Mouse (Mus musculus): ENCODE measurements around the gene Fam117b. TPM values are rescaled to one million over a fixed set of nuclear protein-coding genes. Genes with fewer than 3 reads are reported as not detected.

Gene Fam117b
- polyA plus RNA-seq, 1 experiment from 2014 or later: 18.5 TPM

GRCm38 (mm10) chr1:59986626-59987025 is 73.8 kb downstream of the Fam117b start:
- ATAC-seq (ENCODE audit: insufficient read depth, low FRiP score, low TSS enrichment) (no peak), DNase-seq (ENCODE audit: low spot score) (no peak)
- Histone ChIP-seq H3K4me1 (ENCODE audit: control insufficient read depth, insufficient read depth, low read length) (no peaks in the 10 kb centered on the region), H3K4me2 (ENCODE audit: low read depth) (no peak overlapping the region), H3K27ac (ENCODE audit: low read depth, low read length) (no peak overlapping the region), H3K9me3 (ENCODE audit: control insufficient read depth, low read length) (no peaks in the 10 kb centered on the region), H3K36me3 (ENCODE audit: control insufficient read depth, insufficient read depth, low read length) (peaks cover 4% of the 10 kb centered on the region; the same call in 1 of the 2 replicates), H3K27me3 (ENCODE audit: control insufficient read depth, insufficient read depth, low read length) (no peaks in the 10 kb centered on the region), H3K4me3 (ENCODE audit: low read depth, low read length) (no peak overlapping the region), H3K9ac (ENCODE audit: low read length) (no peak overlapping the region)

DNA sequence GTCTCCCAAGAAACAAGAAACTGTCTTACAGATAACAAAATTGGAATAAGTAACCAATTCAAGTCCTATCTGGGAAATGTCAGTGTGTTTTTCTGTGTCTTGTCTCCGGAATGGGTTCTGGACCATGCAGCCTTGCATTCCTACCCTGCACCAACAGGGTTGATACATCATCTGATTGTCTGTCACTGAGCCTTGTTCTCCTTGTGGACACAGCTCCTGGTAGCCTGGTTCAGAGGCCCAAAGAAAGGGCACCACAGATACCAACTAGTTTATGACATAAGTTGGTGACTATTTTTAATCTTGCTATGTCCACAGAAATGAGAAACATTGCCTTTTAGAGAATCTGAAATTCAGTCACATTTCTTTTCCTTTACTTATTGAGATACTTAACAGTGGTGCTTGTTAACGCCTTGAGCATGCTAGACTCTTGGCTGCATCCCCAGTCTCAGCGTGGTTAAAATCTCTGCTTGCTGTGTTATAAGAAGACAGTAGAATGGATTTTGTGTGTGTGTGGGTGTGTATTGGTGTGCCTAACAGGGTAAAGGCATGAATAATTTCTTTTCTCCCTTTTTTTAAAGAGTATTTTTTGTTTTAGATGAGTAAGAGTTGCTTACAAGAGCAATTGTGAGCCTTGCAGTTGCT is 74.7 kb downstream of the Fam117b start:
- Histone ChIP-seq H3K9ac (ENCODE audit: low read length) (no peak overlapping the region), H3K9me3 (ENCODE audit: control insufficient read depth, low read length) (no peaks in the 10 kb centered on the region), H3K27ac (ENCODE audit: low read depth, low read length) (no peak overlapping the region), H3K4me3 (ENCODE audit: low read depth, low read length) (no peak overlapping the region), H3K4me2 (ENCODE audit: low read depth) (no peak overlapping the region), H3K36me3 (ENCODE audit: control insufficient read depth, insufficient read depth, low read length) (peaks cover 4% of the 10 kb centered on the region; the same call in 1 of the 2 replicates), H3K27me3 (ENCODE audit: control insufficient read depth, insufficient read depth, low read length) (no peaks in the 10 kb centered on the region), H3K4me1 (ENCODE audit: control insufficient read depth, insufficient read depth, low read length) (no peaks in the 10 kb centered on the region)
- 93% methylated on average over 3 of the region's 3 CpGs for WGBS
- ATAC-seq (ENCODE audit: insufficient read depth, low FRiP score, low TSS enrichment): no peak
- no peak for DNase-seq (ENCODE audit: low spot score)

DNA sequence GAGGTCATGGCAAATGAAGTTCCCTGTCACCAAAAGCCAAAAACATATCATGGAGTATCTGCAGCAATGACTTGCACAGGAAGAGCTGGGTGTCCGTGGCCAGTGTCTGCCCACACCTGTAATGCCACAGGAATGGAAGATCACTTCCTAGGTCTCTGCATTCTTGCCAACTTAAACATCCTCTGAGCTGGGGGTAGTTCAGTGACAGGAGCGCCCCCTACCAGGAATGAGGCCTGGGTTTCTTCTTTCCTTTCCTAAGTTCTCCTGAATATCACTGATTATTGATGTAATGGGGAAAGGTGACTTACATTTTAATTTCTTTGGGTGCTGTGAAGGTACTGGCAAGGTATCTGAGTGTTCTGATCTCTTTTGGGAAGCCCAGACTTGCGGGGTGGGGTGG is 82.8 kb downstream of the Fam117b start:
- Histone ChIP-seq H3K9ac (ENCODE audit: low read length) (no peak overlapping the region), H3K9me3 (ENCODE audit: control insufficient read depth, low read length) (no peaks in the 10 kb centered on the region), H3K4me3 (ENCODE audit: low read depth, low read length) (no peak overlapping the region), H3K4me2 (ENCODE audit: low read depth) (no peak overlapping the region), H3K27ac (ENCODE audit: low read depth, low read length) (no peak overlapping the region), H3K36me3 (ENCODE audit: control insufficient read depth, insufficient read depth, low read length) (no peaks in the 10 kb centered on the region), H3K27me3 (ENCODE audit: control insufficient read depth, insufficient read depth, low read length) (no peaks in the 10 kb centered on the region), H3K4me1 (ENCODE audit: control insufficient read depth, insufficient read depth, low read length) (no peaks in the 10 kb centered on the region)
- no peak for DNase-seq (ENCODE audit: low spot score)
- no peak for ATAC-seq (ENCODE audit: insufficient read depth, low FRiP score, low TSS enrichment)
- WGBS: 49% methylated on average over 3 of the region's 3 CpGs

GRCm38 (mm10) chr1:59997352-59997751 is 84.5 kb downstream of the Fam117b start:
- WGBS: 77% methylated on average over 5 of the region's 5 CpGs
- ATAC-seq (ENCODE audit: insufficient read depth, low FRiP score, low TSS enrichment): no peak
- no peak overlapping the region for H3K4me2 ChIP-seq (ENCODE audit: low read depth)

GRCm38 (mm10) chr1:60000319-60000718 is 87.5 kb downstream of the Fam117b start:
- no peaks in the 10 kb centered on the region for H3K4me1 ChIP-seq (ENCODE audit: control insufficient read depth, insufficient read depth, low read length)
- no peak for DNase-seq (ENCODE audit: low spot score)
- H3K4me3 ChIP-seq (ENCODE audit: low read depth, low read length): no peak overlapping the region
- 65% methylated on average over 2 of the region's 2 CpGs for WGBS
- no peak for ATAC-seq (ENCODE audit: insufficient read depth, low FRiP score, low TSS enrichment)
- H3K27me3 ChIP-seq (ENCODE audit: control insufficient read depth, insufficient read depth, low read length): no peaks in the 10 kb centered on the region
- no peak overlapping the region for H3K4me2 ChIP-seq (ENCODE audit: low read depth)
- H3K9me3 ChIP-seq (ENCODE audit: control insufficient read depth, low read length): no peaks in the 10 kb centered on the region
- H3K9ac ChIP-seq (ENCODE audit: low read length): no peak overlapping the region
- H3K27ac ChIP-seq (ENCODE audit: low read depth, low read length): no peak overlapping the region
- H3K36me3 ChIP-seq (ENCODE audit: control insufficient read depth, insufficient read depth, low read length): no peaks in the 10 kb centered on the region

More at GRCm38 (mm10) chr1:59997352-59997751, 84.5 kb downstream of the Fam117b start:
- no peak for DNase-seq (ENCODE audit: low spot score)
- H3K27me3 ChIP-seq (ENCODE audit: control insufficient read depth, insufficient read depth, low read length): no peaks in the 10 kb centered on the region
- no peaks in the 10 kb centered on the region for H3K36me3 ChIP-seq (ENCODE audit: control insufficient read depth, insufficient read depth, low read length)
- H3K27ac ChIP-seq (ENCODE audit: low read depth, low read length): no peak overlapping the region
- H3K4me3 ChIP-seq (ENCODE audit: low read depth, low read length): no peak overlapping the region
- no peaks in the 10 kb centered on the region for H3K9me3 ChIP-seq (ENCODE audit: control insufficient read depth, low read length)
- H3K9ac ChIP-seq (ENCODE audit: low read length): no peak overlapping the region
- H3K4me1 ChIP-seq (ENCODE audit: control insufficient read depth, insufficient read depth, low read length): no peaks in the 10 kb centered on the region

GRCm38 (mm10) chr1:60007337-60007736 is 94.5 kb downstream of the Fam117b start:
- Histone ChIP-seq H3K4me3 (ENCODE audit: low read depth, low read length) (no peak overlapping the region), H3K36me3 (ENCODE audit: control insufficient read depth, insufficient read depth, low read length) (no peaks in the 10 kb centered on the region), H3K27ac (ENCODE audit: low read depth, low read length) (no peak overlapping the region), H3K4me1 (ENCODE audit: control insufficient read depth, insufficient read depth, low read length) (no peaks in the 10 kb centered on the region), H3K9ac (ENCODE audit: low read length) (no peak overlapping the region), H3K4me2 (ENCODE audit: low read depth) (no peak overlapping the region), H3K9me3 (ENCODE audit: control insufficient read depth, low read length) (no peaks in the 10 kb centered on the region), H3K27me3 (ENCODE audit: control insufficient read depth, insufficient read depth, low read length) (no peaks in the 10 kb centered on the region)
- DNase-seq (ENCODE audit: low spot score) (no peak), ATAC-seq (ENCODE audit: insufficient read depth, low FRiP score, low TSS enrichment) (no peak)
- WGBS: 90% methylated on average over 10 of the region's 10 CpGs

GRCm38 (mm10) chr1:60008743-60009142 is 95.9 kb downstream of the Fam117b start:
- H3K4me2 ChIP-seq (ENCODE audit: low read depth): no peak overlapping the region
- DNase-seq (ENCODE audit: low spot score): no peak
- H3K36me3 ChIP-seq (ENCODE audit: control insufficient read depth, insufficient read depth, low read length): no peaks in the 10 kb centered on the region
- no peak overlapping the region for H3K4me3 ChIP-seq (ENCODE audit: low read depth, low read length)
- H3K9me3 ChIP-seq (ENCODE audit: control insufficient read depth, low read length): no peaks in the 10 kb centered on the region
- no peaks in the 10 kb centered on the region for H3K27me3 ChIP-seq (ENCODE audit: control insufficient read depth, insufficient read depth, low read length)
- H3K4me1 ChIP-seq (ENCODE audit: control insufficient read depth, insufficient read depth, low read length): no peaks in the 10 kb centered on the region
- H3K9ac ChIP-seq (ENCODE audit: low read length): no peak overlapping the region
- WGBS: 77% methylated on average over 2 of the region's 2 CpGs
- ATAC-seq (ENCODE audit: insufficient read depth, low FRiP score, low TSS enrichment): no peak
- no peak overlapping the region for H3K27ac ChIP-seq (ENCODE audit: low read depth, low read length)

GRCm38 (mm10) chr1:60013779-60014178 is 101.0 kb downstream of the Fam117b start:
- H3K36me3 ChIP-seq (ENCODE audit: control insufficient read depth, insufficient read depth, low read length): no peaks in the 10 kb centered on the region
- DNase-seq (ENCODE audit: low spot score) (no peak), ATAC-seq (ENCODE audit: insufficient read depth, low FRiP score, low TSS enrichment) (no peak)
- H3K27me3 ChIP-seq (ENCODE audit: control insufficient read depth, insufficient read depth, low read length): no peaks in the 10 kb centered on the region
- no peak overlapping the region for H3K4me2 ChIP-seq (ENCODE audit: low read depth)
- no peak overlapping the region for H3K9ac ChIP-seq (ENCODE audit: low read length)
- no peak overlapping the region for H3K4me3 ChIP-seq (ENCODE audit: low read depth, low read length)
- H3K9me3 ChIP-seq (ENCODE audit: control insufficient read depth, low read length): no peaks in the 10 kb centered on the region
- H3K4me1 ChIP-seq (ENCODE audit: control insufficient read depth, insufficient read depth, low read length): no peaks in the 10 kb centered on the region
- 90% methylated on average over 10 of the region's 10 CpGs for WGBS
- H3K27ac ChIP-seq (ENCODE audit: low read depth, low read length): no peak overlapping the region

DNA sequence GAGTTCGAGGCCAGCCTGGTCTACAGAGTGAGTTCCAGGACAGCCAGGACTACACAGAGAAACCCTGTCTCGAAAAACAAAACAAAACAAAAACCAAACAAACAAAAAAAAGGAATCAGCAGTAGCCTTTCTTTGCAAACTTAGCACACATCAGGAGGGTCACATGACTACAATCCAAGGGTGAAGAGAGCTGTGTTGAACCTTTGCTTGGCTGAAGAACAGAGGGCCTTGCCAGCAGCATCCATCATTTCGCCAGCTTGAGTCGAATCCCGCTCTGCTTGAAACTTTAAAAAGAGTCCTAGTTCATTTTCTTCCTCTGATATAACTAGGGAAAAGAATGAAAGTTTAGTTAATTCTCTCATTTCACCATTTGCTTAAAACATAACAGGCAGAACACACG is 102.7 kb downstream of the Fam117b start:
- Histone ChIP-seq H3K9me3 (ENCODE audit: control insufficient read depth, low read length) (no peaks in the 10 kb centered on the region), H3K4me2 (ENCODE audit: low read depth) (no peak overlapping the region), H3K36me3 (ENCODE audit: control insufficient read depth, insufficient read depth, low read length) (no peaks in the 10 kb centered on the region), H3K27me3 (ENCODE audit: control insufficient read depth, insufficient read depth, low read length) (no peaks in the 10 kb centered on the region), H3K4me1 (ENCODE audit: control insufficient read depth, insufficient read depth, low read length) (no peaks in the 10 kb centered on the region), H3K9ac (ENCODE audit: low read length) (no peak overlapping the region), H3K27ac (ENCODE audit: low read depth, low read length) (no peak overlapping the region), H3K4me3 (ENCODE audit: low read depth, low read length) (no peak overlapping the region)
- 89% methylated on average over 6 of the region's 6 CpGs for WGBS
- ATAC-seq (ENCODE audit: insufficient read depth, low FRiP score, low TSS enrichment): no peak
- DNase-seq (ENCODE audit: low spot score): no peak

All from neural tube, embryonic 11.5 days (tissue).